Mouse (Mus musculus): ENCODE results near the gene Nrp1.

The Nrp1 gene

GRCm38 (mm10) chr8:128415730-128416684, 57.6 kb downstream of the Nrp1 start:
- in situ Hi-C loops (cut with MboI, MseI), result loop anchor here in 1 of 2 experiments (25.0 kb wide), 1 partner anchor 1954 kb away; no protein-coding TSS in a partner anchor

GRCm38 (mm10) chr8:128416896-128417295, 58.5 kb downstream of the Nrp1 start:
- in situ Hi-C loops (cut with MboI, MseI), result loop anchor here in 1 of 2 experiments (25.0 kb wide), 1 partner anchor 1955 kb away; no protein-coding TSS in a partner anchor

- in situ Hi-C loops (cut with MboI, MseI), result loop anchor here in 1 of 2 experiments (25.0 kb wide), 1 partner anchor 1956 kb away; no protein-coding TSS in a partner anchor
These were observed 59.8 kb downstream of the Nrp1 start for GRCm38 (mm10) chr8:128417956-128418796.

- in situ Hi-C loops (cut with MboI, MseI), result loop anchor here (10.0 to 25.0 kb wide), 2 partner anchors 1445 to 1958 kb away; partner anchors contain the start of gene Rbm34 (in 1 of the 2)
These were observed 61.6 kb downstream of the Nrp1 start for GRCm38 (mm10) chr8:128419984-128420383.

GRCm38 (mm10) chr8:128420402-128420801, 62.0 kb downstream of the Nrp1 start:
- in situ Hi-C loops (cut with MboI, MseI), result loop anchor here (10.0 to 25.0 kb wide), 2 partner anchors 1446 to 1958 kb away; partner anchors contain the start of gene Rbm34 (in 1 of the 2)

GRCm38 (mm10) chr8:128423813-128424212, 65.4 kb downstream of the Nrp1 start:
- in situ Hi-C loops (cut with MboI, MseI), result loop anchor here (10.0 to 25.0 kb wide), 2 partner anchors 1449 to 1962 kb away; partner anchors contain the start of gene Rbm34 (in 1 of the 2)

- in situ Hi-C loops (cut with MboI, MseI), result loop anchor here (5.0 to 25.0 kb wide), 3 partner anchors 53 to 1962 kb away; partner anchors contain the start of gene Rbm34 (in 1 of the 2)
These were observed 66.4 kb downstream of the Nrp1 start for GRCm38 (mm10) chr8:128424626-128425333.

GRCm38 (mm10) chr8:128427071-128427470, 68.7 kb downstream of the Nrp1 start:
- in situ Hi-C loops (cut with MboI, MseI), result loop anchor here (5.0 to 10.0 kb wide), 2 partner anchors 50 to 1452 kb away; partner anchors contain the start of gene Rbm34 (in 1 of the 2)

GRCm38 (mm10) chr8:128428971-128429370, 70.6 kb downstream of the Nrp1 start:
- in situ Hi-C loops (cut with MboI, MseI), result loop anchor here (5.0 to 10.0 kb wide), 2 partner anchors 48 to 1454 kb away; partner anchors contain the start of gene Rbm34 (in 1 of the 2)

- in situ Hi-C loops (cut with MboI, MseI), result no loop called here
These were observed 72.7 kb downstream of the Nrp1 start for GRCm38 (mm10) chr8:128431082-128431481.

GRCm38 (mm10) chr8:128435749-128436148, 77.3 kb downstream of the Nrp1 start:
- in situ Hi-C loops (cut with MboI, MseI), result no loop called here

GRCm38 (mm10) chr8:128437156-128437825, 78.9 kb downstream of the Nrp1 start:
- in situ Hi-C loops (cut with MboI, MseI), result no loop called here

- in situ Hi-C loops (cut with MboI, MseI), result no loop called here
These were observed 83.0 kb downstream of the Nrp1 start for GRCm38 (mm10) chr8:128441407-128441806.

GRCm38 (mm10) chr8:128445596-128445995, 87.2 kb downstream of the Nrp1 start:
- in situ Hi-C loops (cut with MboI, MseI), result no loop called here

- in situ Hi-C loops (cut with MboI, MseI), result no loop called here
These were observed 88.2 kb downstream of the Nrp1 start for GRCm38 (mm10) chr8:128446636-128447035.

GRCm38 (mm10) chr8:128447320-128447719, 88.9 kb downstream of the Nrp1 start:
- in situ Hi-C loops (cut with MboI, MseI), result no loop called here

- in situ Hi-C loops (cut with MboI, MseI), result no loop called here
These were observed 92.1 kb downstream of the Nrp1 start for GRCm38 (mm10) chr8:128450390-128451032.

- in situ Hi-C loops (cut with MboI, MseI), result no loop called here
These were observed 92.7 kb downstream of the Nrp1 start for GRCm38 (mm10) chr8:128451121-128451520.

GRCm38 (mm10) chr8:128453471-128453870, 95.1 kb downstream of the Nrp1 start:
- in situ Hi-C loops (cut with MboI, MseI), result no loop called here
